Mouse (Mus musculus) T-helper 17 cell (primary cell): Measurements from ENCODE around the gene Glmn.

Experiments
- in situ Hi-C, 2 experiments: fragments of 300-600 bp; cut with MboI, MseI; formaldehyde crosslinking; loops; 1 replicate in 1 of 2; 2 replicates in 1 of 2; pipeline ENCODE4 v1.15.1; 2025; ENCODE audit warnings: high pct_unique_total_duplicates in 2 of 2

Glmn gene

GRCm38 (mm10) chr5:107518602-107519001 lies 79.1 kb downstream of the Glmn start:
- in situ Hi-C loops: no loop called here

GRCm38 (mm10) chr5:107516087-107516486 lies 81.6 kb downstream of the Glmn start:
- in situ Hi-C loops: no loop called here

GRCm38 (mm10) chr5:107515453-107515852 lies 82.2 kb downstream of the Glmn start:
- in situ Hi-C loops: no loop called here

- in situ Hi-C loops: no loop called here
These were observed 84.1 kb downstream of the Glmn start for GRCm38 (mm10) chr5:107513583-107513982.

- in situ Hi-C loops: no loop called here
These were observed 86.4 kb downstream of the Glmn start for GRCm38 (mm10) chr5:107511326-107511725.

GRCm38 (mm10) chr5:107510503-107510902 lies 87.2 kb downstream of the Glmn start:
- in situ Hi-C loops: no loop called here

- in situ Hi-C loops: no loop called here
These were observed 90.4 kb downstream of the Glmn start, which contains the start of gene Gm42669 for GRCm38 (mm10) chr5:107507321-107507720. TSS of gene Gm42669 (plus strand) at chr5:107507621.

GRCm38 (mm10) chr5:107500741-107501140 lies 96.9 kb downstream of the Glmn start:
- in situ Hi-C loops: no loop called here

GRCm38 (mm10) chr5:107499891-107500535 lies 97.7 kb downstream of the Glmn start:
- in situ Hi-C loops: no loop called here
